Mouse (Mus musculus) spleen, postnatal 0 days (tissue): ENCODE results near the gene Ddost. TPM values are rescaled to one million over a fixed set of nuclear protein-coding genes. Genes with fewer than 3 reads are reported as not detected.

Experiments
- polyA plus RNA-seq: library from polyadenylated mRNA; unstranded; fragments of >200 nt; fragmentation: Nextera tagmentation; extraction: Ambion mirVana; gene quantifications from 2 replicates; pipeline ENCODE4 v1.2.1, GENCODE M21; 2015

The Ddost gene
- polyA plus RNA-seq: 147 and 161 TPM in 2 replicates

GRCm38 (mm10) chr4:138304340-138305104 lies at the start of gene Ddost:
Ddost (plus strand) TSS chr4:138304730.

GRCm38 (mm10) chr4:138326077-138326695 lies 21.7 kb downstream of the Ddost start, which contains the start of gene Pink1:
Pink1 (minus strand) TSS chr4:138326307.

Other genes with a start within 250 kb of the Ddost start
- 63.0 and 74.7 TPM in 2 replicates for gene Hp1bp3, start 88.4 kb upstream of the Ddost start, polyA plus RNA-seq
- gene Sh2d5, start 54.3 kb upstream of the Ddost start, polyA plus RNA-seq: 1.3 and 2.0 TPM in 2 replicates
- 0.30 and 0.57 TPM in 2 replicates for gene Kif17, start 54.3 kb upstream of the Ddost start, polyA plus RNA-seq
- gene Pink1, start 21.6 kb downstream of the Ddost start, polyA plus RNA-seq: 54.0 and 71.2 TPM in 2 replicates
- 3.7 and 5.4 TPM in 2 replicates for gene Cda, start 63.3 kb downstream of the Ddost start, polyA plus RNA-seq
- gene Fam43b, start 91.8 kb downstream of the Ddost start, polyA plus RNA-seq: 0.05 TPM in 1 of 2 replicates, not detected in the other
- 9.4 and 9.6 TPM in 2 replicates for gene Mul1, start 129.9 kb downstream of the Ddost start, polyA plus RNA-seq
- gene Camk2n1, start 149.6 kb downstream of the Ddost start, polyA plus RNA-seq: 3.0 and 3.8 TPM in 2 replicates